Mouse (Mus musculus) hematopoietic stem cell, adult 5-6 weeks (primary cell): ENCODE results near the gene Xpo5. TPM values are rescaled to one million over a fixed set of nuclear protein-coding genes. Genes with fewer than 3 reads are reported as not detected.

Experiments used
- total RNA-seq: library from RNA; stranded (forward); fragments of 172-1452, 232-1000 nt; gene quantifications from 2 replicates; pipeline ENCODE4 v1.2.3, GENCODE M21; 2017

Gene Xpo5
- total RNA-seq, 1 experiment from 2014 or later: 52.8 TPM

Other genes with a start within 250 kb of the Xpo5 start
- gene Vegfa, start 170.4 kb upstream of the Xpo5 start, total RNA-seq: 29.6 and 53.8 TPM in 2 replicates
- gene Mrps18a, start 91.8 kb upstream of the Xpo5 start, total RNA-seq: 32.8 and 34.5 TPM in 2 replicates
- gene Rsph9, start 58.6 kb upstream of the Xpo5 start, total RNA-seq: 2.1 and 2.7 TPM in 2 replicates
- gene Mad2l1bp, start 49.2 kb upstream of the Xpo5 start, total RNA-seq: 0.60 and 8.4 TPM in 2 replicates
- 68.1 and 72.0 TPM in 2 replicates for gene Gtpbp2, start 41.8 kb upstream of the Xpo5 start, total RNA-seq
- 18.2 and 24.1 TPM in 2 replicates for gene Polh, start 137 bp upstream of the Xpo5 start, total RNA-seq
- 39.4 and 54.0 TPM in 2 replicates for gene Polr1c, start 45.3 kb downstream of the Xpo5 start, total RNA-seq
- 29.2 and 56.5 TPM in 2 replicates for gene Yipf3, start 45.3 kb downstream of the Xpo5 start, total RNA-seq
- gene Lrrc73, start 50.7 kb downstream of the Xpo5 start, total RNA-seq: 0.25 TPM in 1 of 2 replicates, not detected in the other
- 9.6 and 30.5 TPM in 2 replicates for gene Tjap1, start 80.2 kb downstream of the Xpo5 start, total RNA-seq
- not detected in 2 replicates for gene Dlk2, start 94.6 kb downstream of the Xpo5 start, total RNA-seq
- gene Abcc10, start 125.6 kb downstream of the Xpo5 start, total RNA-seq: 1.3 and 2.2 TPM in 2 replicates
- gene Zfp318, start 180.9 kb downstream of the Xpo5 start, total RNA-seq: 25.3 and 64.6 TPM in 2 replicates
- not detected in 2 replicates for gene Crip3, start 226.1 kb downstream of the Xpo5 start, total RNA-seq
- gene Slc22a7, start 235.7 kb downstream of the Xpo5 start, total RNA-seq: not detected in 2 replicates